Mouse (Mus musculus) liver, adult (tissue): Measurements from ENCODE around the gene Dnajb14.

ENCODE experiments used
- GATA4 ChIP-seq: IDR thresholded peaks from 2 replicates; pipeline ENCODE4 v1.6.1; 2014; ENCODE audit warnings: mild to moderate bottlenecking, low read length; ENCODE audit not compliant: insufficient replicate concordance

Dnajb14 gene

GRCm38 (mm10) chr3:137881093-137881492 is 13.6 kb downstream of the Dnajb14 start:
- TF ChIP-seq GATA4 = no peak

GRCm38 (mm10) chr3:137887961-137888360 is 20.5 kb downstream of the Dnajb14 start:
- TF ChIP-seq GATA4 = no peak

GRCm38 (mm10) chr3:137891089-137891488 is 23.6 kb downstream of the Dnajb14 start:
- TF ChIP-seq GATA4 = no peak

- TF ChIP-seq GATA4 = no peak
Observed at GRCm38 (mm10) chr3:137892118-137892517, 24.6 kb downstream of the Dnajb14 start.

- TF ChIP-seq GATA4 = no peak
Observed at GRCm38 (mm10) chr3:137893789-137894188, 26.3 kb downstream of the Dnajb14 start.

GRCm38 (mm10) chr3:137895196-137895595 is 27.7 kb downstream of the Dnajb14 start:
- no peak for TF ChIP-seq GATA4

- no peak for TF ChIP-seq GATA4
Observed at GRCm38 (mm10) chr3:137896386-137896785, 28.9 kb downstream of the Dnajb14 start.

- TF ChIP-seq GATA4 = no peak
Observed at GRCm38 (mm10) chr3:137896867-137897266, 29.4 kb downstream of the Dnajb14 start.

- TF ChIP-seq GATA4 = no peak
Observed at GRCm38 (mm10) chr3:137897685-137898084, 30.2 kb downstream of the Dnajb14 start.

GRCm38 (mm10) chr3:137900149-137900548 is 32.7 kb downstream of the Dnajb14 start:
- no peak for TF ChIP-seq GATA4

- no peak for TF ChIP-seq GATA4
Observed at GRCm38 (mm10) chr3:137913093-137913492, 45.6 kb downstream of the Dnajb14 start.

GRCm38 (mm10) chr3:137917694-137918171 is 50.3 kb downstream of the Dnajb14 start:
- TF ChIP-seq GATA4 = no peak

- no peak for TF ChIP-seq GATA4
Observed at GRCm38 (mm10) chr3:137918172-137918931, 50.9 kb downstream of the Dnajb14 start, which contains the start of gene Lamtor3. TSS of gene Lamtor3 (plus strand) at chr3:137918506.

GRCm38 (mm10) chr3:137918932-137919311 is 51.4 kb downstream of the Dnajb14 start:
- TF ChIP-seq GATA4 = no peak

GRCm38 (mm10) chr3:137919398-137919797 is 51.9 kb downstream of the Dnajb14 start:
- no peak for TF ChIP-seq GATA4

- no peak for TF ChIP-seq GATA4
Observed at GRCm38 (mm10) chr3:137920594-137920993, 53.1 kb downstream of the Dnajb14 start.

- TF ChIP-seq GATA4 = no peak
Observed at GRCm38 (mm10) chr3:137927010-137927409, 59.5 kb downstream of the Dnajb14 start.
